Mouse (Mus musculus) cerebellum, adult 11-12 months (tissue): ENCODE data around the gene Fzd2.
"Not testable (repeated sequence)": the region's sequence is repeated elsewhere in the genome, so short reads cannot be mapped to it uniquely, and the experiment has no call there.

Experiments
- DNase-seq: peaks from one replicate; pipeline ENCODE4 v3.0.0; 2022

The Fzd2 gene

GRCm38 (mm10) chr11:102604010-102604584 is at the start of gene Fzd2:
Gene Fzd2 (plus strand): TSS chr11:102604396.
- DNase-seq = peak; percentile 29

GRCm38 (mm10) chr11:102555400-102556030 is 48.7 kb upstream of the Fzd2 start:
- no peak for DNase-seq

- peak; percentile 97 for DNase-seq
Measured at GRCm38 (mm10) chr11:102556031-102556715, 48.0 kb upstream of the Fzd2 start, which contains the start of gene Gpatch8. Gene Gpatch8 (minus strand): TSS chr11:102556392.

GRCm38 (mm10) chr11:102556716-102557074 is 47.5 kb upstream of the Fzd2 start:
- no peak for DNase-seq

GRCm38 (mm10) chr11:102557386-102557785 is 46.8 kb upstream of the Fzd2 start:
- no peak for DNase-seq

GRCm38 (mm10) chr11:102558704-102559103 is 45.5 kb upstream of the Fzd2 start:
- DNase-seq = no peak

GRCm38 (mm10) chr11:102564952-102565671 is 39.1 kb upstream of the Fzd2 start:
- not testable (repeated sequence) for DNase-seq

GRCm38 (mm10) chr11:102565741-102566140 is 38.5 kb upstream of the Fzd2 start:
- DNase-seq = no peak

GRCm38 (mm10) chr11:102566290-102566689 is 37.9 kb upstream of the Fzd2 start:
- DNase-seq = no peak

GRCm38 (mm10) chr11:102567157-102567556 is 37.0 kb upstream of the Fzd2 start:
- DNase-seq = no peak

GRCm38 (mm10) chr11:102567723-102568122 is 36.5 kb upstream of the Fzd2 start:
- no peak for DNase-seq

GRCm38 (mm10) chr11:102568191-102568590 is 36.0 kb upstream of the Fzd2 start:
- DNase-seq = no peak

GRCm38 (mm10) chr11:102568756-102569377 is 35.3 kb upstream of the Fzd2 start:
- DNase-seq = no peak

GRCm38 (mm10) chr11:102572866-102573663 is 31.1 kb upstream of the Fzd2 start:
- DNase-seq = peak; percentile 48

GRCm38 (mm10) chr11:102575034-102575433 is 29.2 kb upstream of the Fzd2 start:
- no peak for DNase-seq

GRCm38 (mm10) chr11:102576050-102576754 is 28.0 kb upstream of the Fzd2 start:
- DNase-seq = no peak

GRCm38 (mm10) chr11:102578341-102579118 is 25.7 kb upstream of the Fzd2 start:
- peak; percentile 32 for DNase-seq

- DNase-seq = no peak
Measured at GRCm38 (mm10) chr11:102579165-102580033, 24.8 kb upstream of the Fzd2 start, which contains the start of gene Gm11627. Gene Gm11627 (minus strand): TSS chr11:102579461.

GRCm38 (mm10) chr11:102580034-102580330 is 24.2 kb upstream of the Fzd2 start:
- DNase-seq = no peak
